Mouse (Mus musculus) ES-Bruce4 (cell line): ENCODE results near the gene Golga4. TPM values are rescaled to one million over a fixed set of nuclear protein-coding genes. Genes with fewer than 3 reads are reported as not detected.
A peak's percentile ranks its signal among the peaks of the same experiment; 100 is the strongest.

ENCODE experiments used
- H3K27ac ChIP-seq: 2 replicates; pipeline ENCODE4 v1.5.1; 2012; ENCODE audit warnings: low read length, inconsistent platforms; ENCODE audit not compliant: insufficient read depth
- H3K27me3 ChIP-seq: 2 replicates; pipeline ENCODE4 v1.6.1; 2012; ENCODE audit warnings: mild to moderate bottlenecking, low read length, inconsistent platforms; ENCODE audit not compliant: control insufficient read depth, poor library complexity, insufficient read depth, severe bottlenecking
- H3K36me3 ChIP-seq: 2 replicates; pipeline ENCODE4 v1.6.1; 2012; ENCODE audit warnings: inconsistent platforms, mild to moderate bottlenecking, low read length, moderate library complexity; ENCODE audit not compliant: control insufficient read depth, poor library complexity, insufficient read depth, severe bottlenecking
- H3K4me1 ChIP-seq: one replicate; pipeline ENCODE4 v1.8.1; 2011; ENCODE audit warnings: low read length; ENCODE audit not compliant: control insufficient read depth, insufficient read depth
- H3K4me3 ChIP-seq: 2 replicates; pipeline ENCODE4 v1.5.1; 2011; ENCODE audit warnings: low read depth, mild to moderate bottlenecking, low read length
- H3K9ac ChIP-seq: 2 replicates; pipeline ENCODE4 v1.6.1; 2012; ENCODE audit warnings: low read depth, mild to moderate bottlenecking, inconsistent platforms; ENCODE audit not compliant: poor library complexity, severe bottlenecking
- H3K9me3 ChIP-seq: replicated peaks from 2 replicates; pipeline ENCODE4 v1.6.1; 2012; ENCODE audit warnings: mild to moderate bottlenecking, low read length, inconsistent platforms; ENCODE audit not compliant: control insufficient read depth, poor library complexity, insufficient read depth, severe bottlenecking
- CTCF ChIP-seq: IDR thresholded peaks from one replicate; pipeline ENCODE4 v1.8.1; 2011; ENCODE audit warnings: low read depth, low read length
- EP300 ChIP-seq: IDR thresholded peaks from 2 replicates; pipeline ENCODE4 v1.6.1; 2011; ENCODE audit warnings: low read depth, low read length; ENCODE audit not compliant: insufficient read depth
- POLR2A ChIP-seq: IDR thresholded peaks from one replicate; pipeline ENCODE4 v1.8.1; 2011; ENCODE audit warnings: low read length; ENCODE audit not compliant: insufficient read depth
- polyA plus RNA-seq: library from polyadenylated mRNA; stranded (reverse); fragments of >200 nt; gene quantifications from 2 replicates; pipeline ENCODE4 v1.2.4, GENCODE M21; 2011; ENCODE audit warnings: low read depth; ENCODE audit not compliant: missing spikeins, insufficient read depth, insufficient read length

The Golga4 gene
- polyA plus RNA-seq, 1 experiment: 132 TPM

- Histone ChIP-seq H3K27ac (no peak overlapping the region), H3K27me3 (peaks cover 9% of the 10 kb centered on the region)
These were observed 18.4 kb upstream of the Golga4 start for GRCm38 (mm10) chr9:118487636-118488035.

GRCm38 (mm10) chr9:118488138-118488895, 17.8 kb upstream of the Golga4 start:
- TF ChIP-seq CTCF (peak; percentile 18), EP300 (0 out of 2 replicates have a peak, but pooled peaks have one; percentile 11), POLR2A (no peak)
- Histone ChIP-seq H3K9ac (peak overlapping the region; percentile 53), H3K9me3 (no peaks in the 10 kb centered on the region), H3K27ac (peak overlapping the region; percentile 35; the same call in 1 of the 2 replicates), H3K36me3 (no peaks in the 10 kb centered on the region; the same call in 1 of the 2 replicates), H3K4me1 (no peaks in the 10 kb centered on the region), H3K4me3 (peak overlapping the region; percentile 69), H3K27me3 (peaks cover 9% of the 10 kb centered on the region)

More at GRCm38 (mm10) chr9:118487636-118488035, 18.4 kb upstream of the Golga4 start:
- H3K36me3 ChIP-seq: no peaks in the 10 kb centered on the region; the same call in 1 of the 2 replicates
- TF ChIP-seq POLR2A (no peak), CTCF (no peak), EP300 (no peak)
- peak overlapping the region; percentile 69 for H3K4me3 ChIP-seq
- peak overlapping the region; percentile 53 for H3K9ac ChIP-seq
- H3K4me1 ChIP-seq: no peaks in the 10 kb centered on the region
- H3K9me3 ChIP-seq: no peaks in the 10 kb centered on the region

- Histone ChIP-seq H3K4me3 (peak overlapping the region; percentile 69), H3K9ac (peak overlapping the region; percentile 53), H3K4me1 (no peaks in the 10 kb centered on the region), H3K27ac (peak overlapping the region; percentile 35), H3K27me3 (peaks cover 9% of the 10 kb centered on the region), H3K36me3 (no peaks in the 10 kb centered on the region; the same call in 1 of the 2 replicates), H3K9me3 (peaks cover under 1% of the 10 kb centered on the region; the same call in 1 of the 2 replicates)
- TF ChIP-seq EP300 (peak; percentile 69; the same call in 1 of the 2 replicates), CTCF (no peak), POLR2A (no peak)
These were observed 17.0 kb upstream of the Golga4 start for GRCm38 (mm10) chr9:118488896-118489578.

- Histone ChIP-seq H3K27ac (no peak overlapping the region), H3K9me3 (peaks cover 3% of the 10 kb centered on the region; the same call in 1 of the 2 replicates), H3K4me3 (peak overlapping the region; percentile 58), H3K9ac (peak overlapping the region; percentile 53), H3K27me3 (peaks cover 9% of the 10 kb centered on the region; the same call in 1 of the 2 replicates), H3K4me1 (no peaks in the 10 kb centered on the region), H3K36me3 (no peaks in the 10 kb centered on the region; the same call in 1 of the 2 replicates)
- TF ChIP-seq EP300: 0 out of 2 replicates have a peak, but pooled peaks have one; percentile 27
- no peak for TF ChIP-seq POLR2A
- peak; percentile 79 for TF ChIP-seq CTCF
These were observed 16.5 kb upstream of the Golga4 start for GRCm38 (mm10) chr9:118489579-118490019.

- H3K4me1 ChIP-seq: peaks cover 6% of the 10 kb centered on the region
- H3K9me3 ChIP-seq: peaks cover 3% of the 10 kb centered on the region; the same call in 1 of the 2 replicates
- no peak for TF ChIP-seq POLR2A
- no peak for TF ChIP-seq CTCF
- TF ChIP-seq EP300: no peak
- H3K36me3 ChIP-seq: no peaks in the 10 kb centered on the region
- H3K4me3 ChIP-seq: no peak overlapping the region
- peaks cover 7% of the 10 kb centered on the region; the same call in 1 of the 2 replicates for H3K27me3 ChIP-seq
- no peak overlapping the region for H3K27ac ChIP-seq
- no peak overlapping the region for H3K9ac ChIP-seq
These were observed 14.9 kb upstream of the Golga4 start for GRCm38 (mm10) chr9:118491195-118491594.
